Mouse (Mus musculus) MEL (cell line): ENCODE measurements at regions not wholly inside any gene's neighbourhood (a gene's known extent, or its start where the extent isn't known, plus 50 kb on each side); places are given as distances from the start of the nearest gene placed in this dataset.

Experiments used
- CTCF ChIP-seq, 3 experiments: IDR thresholded peaks in 2 of 3; conservative IDR thresholded peaks in 1 of 3; 2 replicates each; pipeline ENCODE4 v1.5.1; 2011 to 2012; ENCODE audit warnings: low read length in 3 of 3, low read depth in 2 of 3, mild to moderate bottlenecking in 2 of 3, improper control_type of control experiment in 1 of 3, inconsistent platforms in 1 of 3, mixed read lengths in 1 of 3, moderate library complexity in 1 of 3; ENCODE audit not compliant: control insufficient read depth in 1 of 3, insufficient read depth in 1 of 3, poor library complexity in 1 of 3, severe bottlenecking in 1 of 3
- EP300 ChIP-seq, 2 experiments: IDR thresholded peaks; 2 replicates each; pipeline ENCODE4 v1.6.1; 2011; ENCODE audit warnings: improper control_type of control experiment in 2 of 2, low read length in 2 of 2, low read depth in 1 of 2, mild to moderate bottlenecking in 1 of 2
- ETS1 ChIP-seq: IDR thresholded peaks from 2 replicates; pipeline ENCODE4 v1.6.1; 2012; ENCODE audit warnings: low read depth, mild to moderate bottlenecking, inconsistent platforms, low read length, improper control_type of control experiment, moderate library complexity
- MAX ChIP-seq: IDR thresholded peaks from 2 replicates; pipeline ENCODE4 v1.6.1; 2011; ENCODE audit warnings: low read length, improper control_type of control experiment
- MEF2A ChIP-seq: IDR thresholded peaks from 2 replicates; pipeline ENCODE4 v1.6.1; 2014; ENCODE audit warnings: low read depth, mild to moderate bottlenecking, inconsistent platforms, low read length, improper control_type of control experiment; ENCODE audit not compliant: poor library complexity, insufficient replicate concordance, severe bottlenecking; ENCODE audit errors: extremely low read depth
- POLR2A ChIP-seq, 2 experiments: IDR thresholded peaks; 2 replicates each; pipeline ENCODE4 v1.6.1; 2011 to 2012; ENCODE audit warnings: low read length in 2 of 2, mild to moderate bottlenecking in 2 of 2, control low read depth in 1 of 2, improper control_type of control experiment in 1 of 2, low read depth in 1 of 2, moderate library complexity in 1 of 2; ENCODE audit not compliant: control insufficient read depth in 1 of 2, insufficient read depth in 1 of 2, poor library complexity in 1 of 2

- no peak for TF ChIP-seq POLR2A (IDR thresholded peaks at IDR 0.05; ENCODE audit: control insufficient read depth in 1 of 2, insufficient read depth in 1 of 2, low read depth in 1 of 2, low read length in 2 of 2, poor library complexity in 1 of 2)
- TF ChIP-seq MAX = no peak
- TF ChIP-seq CTCF (IDR thresholded peaks at IDR 0.05 in 2 of 3, conservative IDR thresholded peaks at IDR 0.05 in 1 of 3; ENCODE audit: control insufficient read depth in 1 of 3, insufficient read depth in 1 of 3, low read depth in 2 of 3, low read length in 3 of 3, poor library complexity in 1 of 3, severe bottlenecking in 1 of 3) = no peak
- no peak for TF ChIP-seq MEF2A
- no peak for TF ChIP-seq ETS1
- no peak for TF ChIP-seq EP300 (IDR thresholded peaks at IDR 0.05; ENCODE audit: low read depth in 1 of 2, low read length in 2 of 2)
Observed at GRCm38 (mm10) chr11:27025500-27025899, 431.7 kb upstream of the Vrk2 start.
